Mouse (Mus musculus) lung, adult 18-20 months (tissue): ENCODE results near the gene Ppil1.
"Not testable (repeated sequence)": the region's sequence is repeated elsewhere in the genome, so short reads cannot be mapped to it uniquely, and the experiment has no call there.

ENCODE experiments used
- DNase-seq, 2 experiments: peaks; one replicate each; pipeline ENCODE4 v3.0.0; 2022; ENCODE audit warnings: mixed read lengths in 2 of 2

Ppil1 gene

DNA sequence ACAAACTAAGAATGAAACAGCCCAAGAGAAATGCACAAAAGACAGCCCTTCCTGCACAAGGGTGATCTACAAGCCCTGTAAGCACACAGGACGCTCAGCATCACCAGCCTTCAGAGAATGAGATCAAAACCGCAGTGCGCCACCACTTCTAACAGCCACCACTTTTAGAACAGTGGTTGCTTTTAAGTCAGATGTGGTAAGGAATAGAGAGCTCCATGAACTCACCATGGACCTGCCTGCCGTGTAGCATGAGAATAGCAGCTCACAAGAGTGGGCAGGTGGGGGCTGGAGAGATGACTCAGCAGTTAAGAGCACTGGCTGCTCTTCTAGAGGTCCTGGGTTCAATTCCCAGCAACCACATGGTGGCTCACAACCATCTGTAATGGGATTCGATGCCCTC, 16.4 kb upstream of the Ppil1 start:
- no peak for DNase-seq

DNA sequence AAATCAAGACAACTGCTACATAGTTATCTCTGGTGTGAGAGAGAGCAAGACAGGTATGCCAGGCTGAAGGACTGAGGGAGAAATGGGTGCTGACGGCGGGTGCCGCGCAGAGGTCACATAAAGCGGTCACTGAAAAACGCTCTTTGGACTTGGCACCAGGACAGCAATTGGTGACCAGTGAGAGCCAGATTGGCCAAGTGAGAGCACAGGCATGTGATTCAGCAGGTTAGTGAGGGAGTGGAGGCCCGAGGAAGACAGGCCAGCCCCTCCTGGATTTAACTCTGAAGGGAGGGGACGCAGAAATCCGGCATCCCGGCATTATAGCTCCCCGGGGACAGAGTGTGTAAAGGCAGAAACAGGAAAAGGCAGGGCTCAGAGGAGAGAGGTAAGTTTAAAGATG, 9.9 kb upstream of the Ppil1 start:
- DNase-seq = peak; percentile 67 to 76

GRCm38 (mm10) chr17:29273156-29273555, 9.2 kb upstream of the Ppil1 start:
- no peak for DNase-seq

DNA sequence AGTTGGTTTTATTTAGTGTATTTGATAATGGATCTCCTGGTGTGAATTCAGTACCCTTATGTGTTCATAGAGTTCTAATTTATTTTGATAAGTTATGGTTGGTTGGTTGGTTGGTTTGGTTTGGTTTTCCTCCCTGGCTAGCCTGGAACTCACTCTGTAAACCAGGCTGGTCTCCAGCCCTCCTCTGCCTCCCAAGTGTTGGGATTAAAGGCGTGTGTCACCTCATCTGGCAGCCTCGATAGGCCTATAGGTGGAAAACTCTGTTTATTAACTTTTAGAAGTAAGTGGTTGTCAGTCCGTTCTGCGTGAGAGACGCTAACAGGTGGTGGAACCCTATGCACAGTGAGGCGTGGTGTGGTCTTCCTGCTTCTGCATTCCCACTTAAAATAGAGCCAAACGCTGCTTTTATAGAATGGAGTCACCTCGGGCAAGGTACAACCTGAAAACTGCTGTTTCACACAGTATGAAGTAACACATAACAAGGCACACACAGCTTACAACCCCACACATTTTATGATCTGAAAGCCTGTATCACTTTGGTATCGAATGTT, 6.2 kb upstream of the Ppil1 start:
- DNase-seq = no peak

- DNase-seq = no peak
Observed at GRCm38 (mm10) chr17:29269349-29269706, 5.3 kb upstream of the Ppil1 start.

GRCm38 (mm10) chr17:29268682-29269348, 4.8 kb upstream of the Ppil1 start, which contains the start of gene BC004004:
Gene BC004004, plus strand, starts transcription at chr17:29268788.
- DNase-seq = peak; percentile 96

- peak in 1 of 2 experiments; percentile 66 for DNase-seq
Observed at GRCm38 (mm10) chr17:29267931-29268681, 4.1 kb upstream of the Ppil1 start.

DNA sequence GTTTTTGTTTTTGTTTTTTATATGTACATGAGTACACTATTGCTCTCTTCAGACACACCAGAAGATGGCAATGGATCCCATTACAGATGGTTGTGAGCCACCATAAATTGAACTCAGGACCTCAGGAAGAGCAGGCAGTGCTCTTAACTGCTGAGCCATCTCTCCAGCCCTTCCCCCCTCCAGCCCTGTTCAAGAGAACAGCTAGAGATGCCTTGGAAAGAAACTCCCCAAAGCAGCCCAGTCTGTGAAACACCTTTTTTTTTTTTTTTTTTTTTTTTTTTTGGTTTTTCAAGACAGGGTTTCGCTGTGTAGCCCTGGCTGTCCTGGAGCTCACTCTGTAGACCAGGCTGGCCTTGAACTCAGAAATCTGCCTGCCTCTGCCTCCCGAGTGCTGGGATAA, 3.1 kb upstream of the Ppil1 start:
- not testable (repeated sequence) for DNase-seq

GRCm38 (mm10) chr17:29264760-29265159, 774 bp upstream of the Ppil1 start:
- DNase-seq = no peak

DNA sequence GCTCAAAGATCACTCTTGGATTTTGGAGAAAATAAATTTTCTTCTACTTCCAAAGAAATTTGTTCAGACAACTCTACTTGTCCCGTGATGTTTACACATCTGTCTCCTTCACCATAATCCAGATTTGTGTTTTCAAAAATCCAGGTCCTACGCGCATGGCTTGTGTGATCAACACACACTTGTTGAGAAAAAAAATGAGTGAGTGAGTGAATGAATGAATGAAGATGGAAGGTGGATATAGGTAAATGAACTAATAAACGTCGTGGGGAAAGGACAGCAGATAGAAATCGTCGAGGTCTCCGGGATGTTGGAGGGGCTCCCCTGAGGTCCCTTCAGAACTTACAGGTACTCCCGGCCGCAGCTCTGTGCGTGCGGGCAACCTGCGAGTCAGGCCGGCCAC, 569 bp downstream of the Ppil1 start:
- DNase-seq = no peak

DNA sequence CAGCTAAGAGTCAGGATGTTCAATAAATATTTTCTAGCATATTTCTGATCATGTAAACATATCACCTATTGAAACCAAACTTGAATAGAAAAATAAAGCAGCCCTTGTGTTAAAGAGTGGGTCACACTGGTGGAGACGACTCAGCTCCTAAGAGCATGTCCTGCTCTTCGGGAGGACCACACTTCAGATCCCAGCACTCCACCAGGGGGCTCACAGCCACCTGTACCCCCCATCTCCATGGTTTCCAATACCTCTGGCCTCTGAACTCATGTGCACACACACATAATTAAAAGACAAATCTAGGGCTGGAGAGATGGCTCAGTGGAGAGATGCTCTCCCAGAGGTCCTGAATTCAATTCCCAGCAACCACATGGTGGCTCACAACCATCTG, 1.7 kb downstream of the Ppil1 start:
- no peak for DNase-seq

GRCm38 (mm10) chr17:29261603-29262258, 2.3 kb downstream of the Ppil1 start:
- DNase-seq = no peak

- DNase-seq = no peak
Observed at GRCm38 (mm10) chr17:29260501-29260900, 3.5 kb downstream of the Ppil1 start.

DNA sequence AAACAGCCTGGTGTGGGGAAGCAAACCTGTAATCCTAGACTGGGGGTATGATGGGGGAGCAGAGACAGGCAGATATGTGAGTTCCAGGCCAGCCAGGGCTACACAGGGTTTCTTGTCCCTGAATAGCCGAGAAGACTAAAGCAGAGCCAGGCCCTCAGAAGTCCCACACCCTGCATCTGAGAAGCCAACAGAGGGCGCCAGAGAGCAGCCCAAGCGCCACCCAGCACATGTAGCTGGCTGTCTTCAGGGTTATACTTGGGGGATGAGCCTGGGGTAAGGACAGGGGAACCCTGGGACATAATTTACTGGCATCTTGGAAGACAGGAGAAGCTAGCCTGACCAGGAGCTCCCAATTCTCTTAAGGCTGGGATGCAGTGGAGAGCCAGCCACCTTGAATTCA, 4.5 kb downstream of the Ppil1 start:
- peak; percentile 69 to 71 for DNase-seq

GRCm38 (mm10) chr17:29258921-29259320, 5.1 kb downstream of the Ppil1 start:
- DNase-seq = no peak

- DNase-seq = no peak
Observed at GRCm38 (mm10) chr17:29258025-29258558, 5.9 kb downstream of the Ppil1 start.

- DNase-seq = no peak
Observed at GRCm38 (mm10) chr17:29257001-29257511, 6.9 kb downstream of the Ppil1 start.

GRCm38 (mm10) chr17:29256507-29256906, 7.5 kb downstream of the Ppil1 start:
- DNase-seq = no peak

DNA sequence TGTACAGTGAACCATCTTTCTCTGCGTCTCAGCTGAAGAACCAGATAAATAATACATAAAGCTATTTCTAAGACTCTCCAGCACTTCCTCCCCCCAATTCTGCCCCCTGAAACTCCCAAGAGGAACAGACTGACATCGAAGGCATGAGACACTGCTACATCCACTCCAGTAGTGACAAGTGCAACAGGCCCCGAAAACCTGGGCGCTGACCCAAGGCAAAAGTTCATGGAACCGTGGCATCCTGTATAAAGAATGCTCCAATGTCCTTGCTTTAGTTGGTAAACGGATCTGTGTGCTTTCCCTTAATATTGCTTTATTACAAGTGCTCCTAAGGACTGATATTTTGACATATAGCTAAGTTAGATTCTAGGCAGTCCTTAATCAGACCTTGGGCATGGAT, 9.2 kb downstream of the Ppil1 start:
- DNase-seq = not testable (repeated sequence)

- DNase-seq = no peak
Observed at GRCm38 (mm10) chr17:29253684-29254083, 10.3 kb downstream of the Ppil1 start.

DNA sequence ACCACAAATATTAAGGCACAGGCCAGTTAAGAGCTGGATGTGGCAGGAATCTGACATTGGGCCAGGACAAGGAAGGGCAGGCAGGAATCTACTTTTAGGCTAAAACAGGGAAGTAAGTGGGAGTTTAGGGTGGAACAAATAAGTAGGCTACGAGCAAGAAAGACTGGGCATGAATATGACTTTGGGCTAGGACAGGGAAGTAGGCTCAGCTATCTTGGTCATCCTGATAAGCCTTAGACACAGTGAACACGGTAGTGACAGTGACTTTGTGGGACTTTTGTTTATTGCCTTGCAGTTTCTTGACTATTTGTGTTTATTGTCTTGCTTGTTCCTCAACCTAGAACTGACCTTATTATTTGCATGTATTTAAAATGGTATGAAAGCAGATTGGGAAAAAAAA, 10.8 kb downstream of the Ppil1 start:
- no peak for DNase-seq

- peak; percentile 85 to 88 for DNase-seq
Observed at GRCm38 (mm10) chr17:29251608-29252390, 12.2 kb downstream of the Ppil1 start.
